Mouse (Mus musculus): ENCODE measurements around the gene Spsb4. TPM values are rescaled to one million over a fixed set of nuclear protein-coding genes. Genes with fewer than 3 reads are reported as not detected.

Spsb4 gene
- polyA plus RNA-seq, 1 experiment from 2014 or later: 102 TPM

DNA sequence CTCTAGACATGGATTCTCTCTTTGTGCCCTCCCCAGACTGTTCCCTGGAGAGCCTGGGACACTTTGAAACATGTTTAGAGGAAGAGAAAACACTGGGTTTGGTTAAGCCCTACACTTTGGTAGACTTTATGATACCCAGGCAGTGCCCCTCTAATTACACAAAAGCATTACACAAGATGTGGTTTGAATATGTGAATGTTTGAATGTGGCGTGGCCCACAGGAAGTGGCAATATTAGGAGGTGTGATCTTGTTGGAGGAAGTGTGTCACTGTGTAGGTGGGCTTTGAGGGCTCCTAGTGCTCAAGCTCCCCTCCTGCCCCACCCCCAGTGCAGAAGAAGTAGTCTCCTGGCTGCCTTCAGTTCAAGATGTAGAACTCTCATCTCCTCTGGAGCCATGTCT is 122.0 kb downstream of the Spsb4 start:
- Histone ChIP-seq H3K36me3 (replicated peaks) (no peaks in the 10 kb centered on the region), H3K4me3 (no peak overlapping the region), H3K9me3 (0 out of 2 replicates have a peak, but pooled peaks cover 4% of the 10 kb centered on the region), H3K4me1 (peaks cover 20% of the 10 kb centered on the region), H3K27ac (no peak overlapping the region), H3K27me3 (ENCODE audit: poor library complexity, severe bottlenecking) (peaks cover 4% of the 10 kb centered on the region)
- DNase-seq (ENCODE audit: extremely low spot score, low spot score): no peak
- WGBS: 97% methylated on average over 1 of the region's 1 CpGs

- H3K4me3 ChIP-seq: no peak overlapping the region
- H3K4me1 ChIP-seq: peaks cover 45% of the 10 kb centered on the region
- peak overlapping the region; percentile 48 for H3K27ac ChIP-seq
- WGBS: 86% methylated on average over 5 of the region's 5 CpGs
- H3K9me3 ChIP-seq: 0 out of 2 replicates have a peak, but pooled peaks cover 4% of the 10 kb centered on the region
- no peaks in the 10 kb centered on the region for H3K36me3 ChIP-seq (replicated peaks)
- DNase-seq (ENCODE audit: extremely low spot score, low spot score): no peak
- peaks cover 35% of the 10 kb centered on the region for H3K27me3 ChIP-seq (ENCODE audit: poor library complexity, severe bottlenecking)
Observed at GRCm38 (mm10) chr9:96893582-96893981, 125.1 kb downstream of the Spsb4 start.

Other genes with a start within 250 kb of the Spsb4 start
- gene Pxylp1, start 126.2 kb downstream of the Spsb4 start, polyA plus RNA-seq (2016; fragmentation: Nextera tagmentation; extraction: Ambion mirVana): 21.5 and 23.8 TPM in 2 replicates
- gene Slc25a36, start 92.3 kb upstream of the Spsb4 start, polyA plus RNA-seq (2016; fragmentation: Nextera tagmentation; extraction: Ambion mirVana): 60.4 and 61.8 TPM in 2 replicates